Mouse (Mus musculus) hindlimb bud, embryonic 11.5 days (tissue): ENCODE results near the gene Spock1.

Experiments
- DNase-seq: peaks from one replicate; pipeline ENCODE4 v3.0.0-alpha.2; 2012; ENCODE audit warnings: low read depth, low spot score; ENCODE audit errors: extremely low spot score

Gene Spock1

GRCm38 (mm10) chr13:57908266-57908582, at the start of gene Spock1:
Spock1 (minus strand) TSS chr13:57908332.
- no peak for DNase-seq

GRCm38 (mm10) chr13:57950091-57950490, 42.0 kb upstream of the Spock1 start:
- DNase-seq = no peak

GRCm38 (mm10) chr13:57949513-57949912, 41.4 kb upstream of the Spock1 start:
- no peak for DNase-seq

GRCm38 (mm10) chr13:57945197-57945596, 37.1 kb upstream of the Spock1 start:
- peak; percentile 20 for DNase-seq

DNA sequence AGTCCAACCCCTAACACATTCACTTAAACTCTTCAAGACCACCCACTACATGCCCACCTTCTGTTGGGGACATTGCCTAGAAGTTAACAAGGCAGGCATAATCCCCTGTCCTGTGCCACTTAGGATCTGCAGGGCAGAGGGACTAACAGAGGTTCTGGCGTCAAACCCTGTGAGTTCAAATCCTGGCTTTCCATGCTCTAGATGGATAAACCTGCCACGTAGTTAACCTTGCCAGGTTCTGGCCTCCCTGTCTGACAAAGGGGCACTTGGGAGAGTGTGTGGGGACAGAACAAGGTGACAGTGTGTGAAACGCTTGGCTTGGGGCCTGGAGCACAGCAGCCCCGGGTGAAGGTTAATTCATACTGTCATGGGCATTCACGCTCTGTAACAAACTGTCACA, 36.3 kb upstream of the Spock1 start:
- DNase-seq = no peak

DNA sequence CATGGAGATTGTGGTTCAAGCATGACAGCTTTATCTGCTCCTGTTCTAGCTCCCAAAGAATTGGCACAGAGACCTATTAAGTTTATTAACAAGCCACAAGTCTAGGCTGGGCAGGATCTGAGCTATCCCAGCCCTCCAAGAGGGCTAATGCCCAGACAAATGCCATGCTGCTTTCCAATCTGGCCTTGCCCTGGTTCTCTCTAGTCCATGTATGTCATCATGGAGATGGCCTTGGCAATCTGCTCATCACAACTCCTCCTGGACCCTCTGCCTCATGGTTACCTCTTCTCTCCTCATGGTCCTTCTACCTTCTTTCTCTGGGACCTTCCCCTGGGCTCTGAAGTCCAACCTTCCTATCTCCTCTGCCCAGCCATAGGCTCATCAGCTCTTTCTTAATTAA, 35.8 kb upstream of the Spock1 start:
- DNase-seq = no peak

DNA sequence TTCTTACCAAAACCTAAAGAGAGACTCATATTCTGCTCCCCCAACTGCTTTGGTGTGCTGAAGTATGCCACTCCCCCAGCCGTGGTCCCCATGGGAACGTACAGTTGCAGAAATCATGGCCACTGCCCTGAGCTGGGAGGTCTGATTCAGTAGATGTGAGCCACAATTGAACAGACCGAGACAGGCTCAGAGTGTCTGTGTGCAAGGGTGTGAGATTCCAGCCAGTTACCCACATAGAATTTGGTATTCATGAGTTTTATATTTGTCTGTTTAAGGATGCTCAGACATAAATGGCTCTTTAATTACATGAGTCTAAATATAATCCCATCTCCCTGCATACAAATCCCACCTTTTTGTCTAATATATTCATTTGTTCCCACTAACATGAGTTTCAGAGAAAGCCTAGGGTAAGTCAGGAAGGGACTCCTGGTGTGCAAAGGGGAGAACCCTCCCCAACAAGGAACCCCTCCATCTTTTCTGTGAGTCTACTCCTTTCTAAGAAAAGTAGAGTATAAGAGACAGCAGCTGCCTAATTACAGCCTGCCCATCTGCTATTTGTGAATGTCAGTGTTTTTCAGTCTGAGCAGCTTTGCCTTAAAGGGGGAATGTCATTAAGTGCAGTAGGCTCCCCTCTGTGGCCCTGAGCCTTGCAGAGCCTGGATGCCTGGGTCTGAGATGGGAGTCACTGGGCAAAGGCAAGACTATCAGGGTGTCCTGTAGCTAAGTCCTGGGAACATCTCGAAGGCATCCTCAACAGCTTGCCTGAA, 29.5 kb upstream of the Spock1 start:
- DNase-seq = no peak

DNA sequence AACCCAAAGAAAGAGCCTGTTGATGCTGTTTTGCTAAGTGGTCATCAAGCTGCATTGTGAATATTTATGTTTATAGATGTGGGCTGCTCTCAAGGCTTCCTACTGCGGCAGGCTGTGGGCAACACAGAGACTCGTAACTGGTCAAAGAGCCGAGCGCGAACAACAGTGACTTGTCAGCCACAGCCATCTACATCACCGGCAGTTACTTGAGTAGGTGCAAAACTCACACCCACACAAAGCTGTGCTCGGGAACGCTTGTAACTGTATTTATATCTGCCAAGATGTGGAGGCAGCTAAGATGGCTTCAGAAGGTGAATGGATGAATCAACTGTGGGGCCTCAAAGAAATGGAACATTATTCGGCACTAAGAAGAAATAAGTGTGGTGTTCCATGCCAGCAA, 23.9 kb upstream of the Spock1 start:
- DNase-seq = no peak

GRCm38 (mm10) chr13:57931376-57931775, 23.2 kb upstream of the Spock1 start:
- DNase-seq = no peak

DNA sequence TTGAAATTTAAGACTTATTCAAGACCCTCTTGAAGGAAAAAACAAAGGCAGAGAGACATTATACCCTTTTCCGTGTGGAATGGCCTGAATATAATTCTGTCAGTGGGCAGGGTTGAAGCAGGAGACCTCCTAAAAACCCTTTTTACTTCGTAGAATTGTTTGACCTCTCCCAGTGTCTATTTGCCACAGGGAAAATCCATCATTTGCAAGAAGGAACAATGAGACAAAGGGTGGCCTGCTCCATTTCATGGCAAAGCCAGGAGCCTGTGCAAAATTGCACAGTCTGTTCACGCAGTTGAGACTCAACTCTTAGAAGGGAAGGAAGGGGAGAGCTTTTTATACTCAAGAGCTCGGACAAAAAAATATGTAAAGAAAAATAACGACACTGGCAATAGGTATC, 22.6 kb upstream of the Spock1 start:
- no peak for DNase-seq

DNA sequence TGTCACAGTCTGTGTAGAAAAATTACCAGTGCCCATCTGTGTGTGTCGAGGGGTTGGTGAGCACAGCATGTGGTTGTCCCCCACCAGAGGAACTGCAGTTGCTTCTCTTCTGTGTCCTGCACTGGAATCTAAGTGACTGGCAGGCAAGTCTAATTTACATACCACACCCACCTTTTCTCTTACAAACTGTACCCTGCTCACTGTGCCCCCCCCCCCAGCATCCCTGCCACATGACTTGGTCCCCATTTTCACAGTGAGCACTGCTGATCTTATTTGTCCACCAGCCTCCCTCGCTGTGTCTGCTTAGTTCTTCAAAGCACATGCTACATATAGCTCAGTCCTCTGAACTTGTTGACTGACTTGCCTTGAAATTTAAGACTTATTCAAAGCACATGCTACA, 22.2 kb upstream of the Spock1 start:
- DNase-seq = no peak

DNA sequence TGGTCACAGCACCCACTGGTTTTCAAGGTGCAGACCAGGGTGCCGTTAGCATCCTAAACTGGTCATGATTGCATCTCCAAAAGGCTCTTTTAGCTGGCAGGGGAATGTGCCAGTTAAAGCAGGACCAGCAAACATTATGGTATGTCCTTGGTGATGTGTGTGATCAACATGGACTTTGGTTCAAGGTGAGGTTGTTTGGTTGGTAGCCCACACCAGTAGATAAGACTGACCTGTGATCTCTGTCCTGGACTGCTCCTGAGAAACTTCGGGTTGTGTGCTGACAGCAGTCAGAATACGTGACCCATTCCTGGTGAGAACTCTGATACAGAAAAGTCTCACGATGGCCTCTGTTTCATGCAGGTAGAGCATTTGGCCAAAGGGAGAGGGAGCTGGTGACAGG, 11.8 kb upstream of the Spock1 start:
- DNase-seq = no peak

GRCm38 (mm10) chr13:57911171-57911570, 3.0 kb upstream of the Spock1 start:
- no peak for DNase-seq

DNA sequence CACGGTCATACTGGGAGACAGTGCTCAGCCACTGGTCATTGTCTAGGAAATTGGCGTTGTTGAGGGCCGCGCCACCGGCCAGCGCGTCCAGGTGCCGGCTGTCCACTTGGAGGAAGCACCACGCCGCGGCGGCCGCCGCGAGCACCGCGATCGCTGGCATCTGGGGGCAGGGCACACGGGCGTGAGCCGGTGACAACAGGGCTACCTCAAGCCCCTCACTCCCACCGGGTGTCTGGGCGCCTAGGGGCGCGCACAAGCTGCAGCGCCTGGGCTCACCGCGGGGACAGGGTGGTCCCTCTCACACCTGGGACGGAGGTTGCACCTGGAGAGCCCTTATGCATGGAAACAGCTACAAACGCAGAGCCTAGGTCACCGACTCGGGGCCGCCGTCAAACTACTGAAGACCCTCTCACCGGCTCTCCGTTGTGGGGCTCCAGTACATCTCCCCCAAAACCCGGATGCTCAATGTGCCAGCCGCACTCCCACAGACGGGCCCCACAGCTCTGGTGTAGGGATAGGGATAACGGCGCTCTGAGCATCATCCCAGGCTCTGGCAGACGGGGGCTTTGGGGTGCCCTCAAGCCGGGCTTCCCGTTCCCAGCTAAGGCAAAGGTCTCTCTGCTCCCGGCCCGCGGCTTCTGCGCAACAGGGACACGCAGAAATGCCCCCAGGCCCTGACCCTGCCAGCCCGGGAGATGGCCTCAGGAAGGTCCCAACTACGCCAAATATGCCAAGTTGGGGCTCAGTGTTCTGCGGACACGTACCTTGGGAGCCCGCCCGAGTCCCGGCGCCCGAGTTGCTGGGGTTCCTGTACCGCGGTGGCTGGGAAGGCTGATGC, 485 bp downstream of the Spock1 start:
- DNase-seq = no peak

DNA sequence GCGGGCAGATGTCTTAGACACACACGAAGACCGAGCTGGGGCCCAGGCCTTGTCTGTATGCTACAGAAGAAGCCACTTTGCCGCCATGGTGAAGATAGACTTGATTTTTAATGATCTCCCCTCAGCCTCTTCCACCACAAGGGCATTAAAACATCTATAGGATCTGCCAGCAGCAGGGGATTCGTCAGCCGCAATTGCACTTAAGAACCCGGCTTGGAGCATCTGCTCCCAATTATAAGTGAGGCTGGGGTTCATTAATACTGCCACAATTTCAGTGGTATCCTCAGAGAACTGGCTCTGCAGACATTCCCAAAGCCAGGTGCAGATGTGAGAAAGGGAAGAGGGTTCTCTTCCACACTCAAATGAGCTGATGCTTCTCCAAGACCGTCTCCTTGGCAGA, 13.5 kb downstream of the Spock1 start:
- DNase-seq = peak; percentile 74

GRCm38 (mm10) chr13:57889708-57890107, 18.4 kb downstream of the Spock1 start:
- no peak for DNase-seq

GRCm38 (mm10) chr13:57889050-57889449, 19.1 kb downstream of the Spock1 start:
- no peak for DNase-seq

DNA sequence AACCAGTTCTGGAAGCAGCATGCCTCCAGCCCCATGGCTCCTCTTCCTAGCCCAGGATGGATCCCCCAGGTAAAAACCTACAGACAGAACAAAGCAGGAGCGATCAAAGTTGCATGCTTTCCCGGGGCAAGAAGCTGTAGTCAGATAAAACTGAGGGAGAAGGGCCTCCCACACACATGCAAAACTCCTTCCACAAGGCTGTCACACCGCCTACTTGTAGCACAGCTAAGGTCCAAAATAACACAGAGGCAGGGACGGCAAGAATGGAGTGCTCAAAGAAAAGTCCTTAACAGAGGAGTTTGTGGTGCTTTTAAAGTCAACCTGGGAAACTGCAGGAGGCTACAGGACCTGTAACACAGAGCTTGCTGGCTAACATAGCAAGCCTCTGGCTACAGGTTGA, 28.3 kb downstream of the Spock1 start:
- DNase-seq = no peak

GRCm38 (mm10) chr13:57878797-57879196, 29.3 kb downstream of the Spock1 start:
- DNase-seq = no peak

DNA sequence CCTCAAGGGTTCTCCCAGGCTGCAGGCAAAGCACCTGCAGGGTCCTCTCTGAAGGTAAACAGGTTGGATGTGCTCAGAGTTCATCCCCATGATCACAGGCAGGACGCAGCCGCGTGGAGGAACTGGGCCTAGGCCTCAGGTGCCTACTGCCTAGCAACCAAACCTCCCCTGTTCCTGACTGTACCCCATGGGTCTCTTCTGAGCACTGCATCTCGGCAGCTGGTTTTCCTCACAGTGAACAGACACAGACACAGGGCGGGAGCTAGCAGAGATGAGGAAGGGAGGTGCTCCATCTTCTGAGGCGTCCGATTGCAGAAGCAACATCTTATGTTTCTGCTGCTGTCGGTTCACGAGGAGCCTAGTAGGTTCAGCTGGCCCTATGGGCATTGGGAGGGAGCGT, 30.4 kb downstream of the Spock1 start:
- DNase-seq = no peak

- DNase-seq = no peak
Observed at GRCm38 (mm10) chr13:57876966-57877365, 31.2 kb downstream of the Spock1 start.

DNA sequence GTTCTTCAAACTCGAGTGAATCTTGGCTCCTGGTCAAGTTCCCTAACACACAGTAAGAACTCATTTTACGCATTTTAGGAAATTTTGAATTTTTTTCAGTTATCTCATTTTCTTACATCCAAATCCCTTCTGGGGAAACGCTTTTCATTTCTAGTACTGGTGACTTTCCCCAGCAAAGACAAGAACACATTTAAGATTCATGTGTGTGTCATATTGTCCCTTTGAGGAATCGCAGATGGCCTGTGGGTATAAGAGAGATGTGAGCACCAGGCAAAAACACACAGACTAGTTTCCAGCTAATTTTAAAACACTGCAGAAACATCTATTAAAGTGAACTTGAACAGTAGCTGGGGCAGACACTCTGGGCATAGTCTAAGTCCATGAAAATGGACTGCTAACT, 38.1 kb downstream of the Spock1 start:
- DNase-seq = no peak
